Mouse (Mus musculus): ENCODE measurements at regions not wholly inside any gene's neighbourhood (a gene's known extent, or its start where the extent isn't known, plus 50 kb on each side); places are given as distances from the start of the nearest gene placed in this dataset.

- ATAC-seq (replicated peaks; ENCODE audit: low FRiP score, low TSS enrichment, poor library complexity, severe bottlenecking): no peak
These were observed 253.6 kb downstream of the Mroh4 start for GRCm38 (mm10) chr15:74382556-74382955.

GRCm38 (mm10) chr15:74379366-74379765 lies 256.8 kb downstream of the Mroh4 start:
- no peak for ATAC-seq (replicated peaks; ENCODE audit: low FRiP score, low TSS enrichment, poor library complexity, severe bottlenecking)

GRCm38 (mm10) chr15:74369461-74369860 lies 266.7 kb downstream of the Mroh4 start:
- no peak for ATAC-seq (replicated peaks; ENCODE audit: low FRiP score, low TSS enrichment, poor library complexity, severe bottlenecking)

- ATAC-seq (replicated peaks; ENCODE audit: low FRiP score, low TSS enrichment, poor library complexity, severe bottlenecking): no peak
These were observed 288.2 kb downstream of the Mroh4 start for GRCm38 (mm10) chr15:74347911-74348310.

GRCm38 (mm10) chr15:74343591-74343990 lies 292.6 kb downstream of the Mroh4 start:
- no peak for ATAC-seq (replicated peaks; ENCODE audit: low FRiP score, low TSS enrichment, poor library complexity, severe bottlenecking)

- ATAC-seq (replicated peaks; ENCODE audit: low FRiP score, low TSS enrichment, poor library complexity, severe bottlenecking): no peak
These were observed 302.3 kb downstream of the Mroh4 start for GRCm38 (mm10) chr15:74333846-74334245.

GRCm38 (mm10) chr15:74330131-74330530 lies 306.0 kb downstream of the Mroh4 start:
- no peak for ATAC-seq (replicated peaks; ENCODE audit: low FRiP score, low TSS enrichment, poor library complexity, severe bottlenecking)

GRCm38 (mm10) chr15:74329221-74329620 lies 306.9 kb downstream of the Mroh4 start:
- ATAC-seq (replicated peaks; ENCODE audit: low FRiP score, low TSS enrichment, poor library complexity, severe bottlenecking): no peak

- ATAC-seq (replicated peaks; ENCODE audit: low FRiP score, low TSS enrichment, poor library complexity, severe bottlenecking): no peak
These were observed 309.5 kb downstream of the Mroh4 start for GRCm38 (mm10) chr15:74326661-74327060.

- no peak for ATAC-seq (replicated peaks; ENCODE audit: low FRiP score, low TSS enrichment, poor library complexity, severe bottlenecking)
These were observed 310.6 kb downstream of the Mroh4 start for GRCm38 (mm10) chr15:74325543-74325942.

- ATAC-seq (replicated peaks; ENCODE audit: low FRiP score, low TSS enrichment, poor library complexity, severe bottlenecking): no peak
These were observed 316.7 kb downstream of the Mroh4 start for GRCm38 (mm10) chr15:74319407-74319806.

GRCm38 (mm10) chr15:74318422-74318841 lies 317.7 kb downstream of the Mroh4 start:
- ATAC-seq (replicated peaks; ENCODE audit: low FRiP score, low TSS enrichment, poor library complexity, severe bottlenecking): no peak

- no peak for ATAC-seq (replicated peaks; ENCODE audit: low FRiP score, low TSS enrichment, poor library complexity, severe bottlenecking)
These were observed 325.1 kb downstream of the Mroh4 start for GRCm38 (mm10) chr15:74311082-74311481.

GRCm38 (mm10) chr15:74306543-74306942 lies 329.6 kb downstream of the Mroh4 start:
- no peak for ATAC-seq (replicated peaks; ENCODE audit: low FRiP score, low TSS enrichment, poor library complexity, severe bottlenecking)

- no peak for ATAC-seq (replicated peaks; ENCODE audit: low FRiP score, low TSS enrichment, poor library complexity, severe bottlenecking)
These were observed 339.9 kb downstream of the Mroh4 start for GRCm38 (mm10) chr15:74296277-74296676.

- ATAC-seq (replicated peaks; ENCODE audit: low FRiP score, low TSS enrichment, poor library complexity, severe bottlenecking): no peak
These were observed 341.5 kb downstream of the Mroh4 start for GRCm38 (mm10) chr15:74294691-74295090.

- ATAC-seq (replicated peaks; ENCODE audit: low FRiP score, low TSS enrichment, poor library complexity, severe bottlenecking): no peak
These were observed 342.0 kb downstream of the Mroh4 start for GRCm38 (mm10) chr15:74294109-74294508.

- ATAC-seq (replicated peaks; ENCODE audit: low FRiP score, low TSS enrichment, poor library complexity, severe bottlenecking): no peak
These were observed 348.7 kb downstream of the Mroh4 start for GRCm38 (mm10) chr15:74287492-74287891.

GRCm38 (mm10) chr15:74283172-74283534 lies 353.0 kb downstream of the Mroh4 start:
- no peak for ATAC-seq (replicated peaks; ENCODE audit: low FRiP score, low TSS enrichment, poor library complexity, severe bottlenecking)

GRCm38 (mm10) chr15:74282440-74283171 lies 353.5 kb downstream of the Mroh4 start:
- ATAC-seq (replicated peaks; ENCODE audit: low FRiP score, low TSS enrichment, poor library complexity, severe bottlenecking): no peak

- ATAC-seq (replicated peaks; ENCODE audit: low FRiP score, low TSS enrichment, poor library complexity, severe bottlenecking): no peak
These were observed 361.7 kb downstream of the Mroh4 start for GRCm38 (mm10) chr15:74274435-74274834.
